Mouse (Mus musculus): Measurements from ENCODE around the gene Olfr611.
"Not testable (repeated sequence)": the region's sequence is repeated elsewhere in the genome, so short reads cannot be mapped to it uniquely, and the experiment has no call there.

The Olfr611 gene

GRCm38 (mm10) chr7:103520746-103521145, at the start of gene Olfr611:
Gene Olfr611, minus strand, starts transcription at chr7:103520846.
- DNase-seq (ENCODE audit: low spot score), result not testable (repeated sequence)

DNA sequence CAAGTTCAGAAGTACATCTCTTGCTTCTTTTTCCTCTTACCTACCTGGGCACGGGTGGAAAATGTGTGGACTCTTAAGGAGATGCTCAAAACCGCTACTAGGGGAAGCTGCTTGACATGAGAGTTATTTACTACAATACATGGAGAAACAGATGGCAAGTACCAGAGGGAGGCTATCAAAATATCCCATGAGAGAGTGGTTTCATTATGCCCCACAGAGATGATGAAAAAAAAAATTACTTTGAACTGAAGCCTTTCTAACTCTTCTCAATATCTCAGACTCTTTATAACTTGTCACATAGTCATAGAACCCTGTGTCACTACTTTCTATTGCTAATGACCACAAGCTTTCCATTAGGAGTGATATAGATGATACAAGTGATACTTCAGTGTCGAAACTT, 48.4 kb upstream of the Olfr611 start, which contains the start of gene Olfr616:
TSS of gene Olfr616 (minus strand) at position 101 of the 400 bp plus-strand sequence.
- no peak for DNase-seq (ENCODE audit: low spot score)

- no peak for DNase-seq (ENCODE audit: low spot score)
These were observed 35.1 kb upstream of the Olfr611 start, which contains the start of gene Olfr615 for GRCm38 (mm10) chr7:103555779-103556178. Gene Olfr615, plus strand, starts transcription at chr7:103556079.

GRCm38 (mm10) chr7:103547774-103548173, 27.1 kb upstream of the Olfr611 start, which contains the start of gene Olfr613:
Gene Olfr613, plus strand, starts transcription at chr7:103548074.
- DNase-seq (ENCODE audit: low spot score), result no peak

DNA sequence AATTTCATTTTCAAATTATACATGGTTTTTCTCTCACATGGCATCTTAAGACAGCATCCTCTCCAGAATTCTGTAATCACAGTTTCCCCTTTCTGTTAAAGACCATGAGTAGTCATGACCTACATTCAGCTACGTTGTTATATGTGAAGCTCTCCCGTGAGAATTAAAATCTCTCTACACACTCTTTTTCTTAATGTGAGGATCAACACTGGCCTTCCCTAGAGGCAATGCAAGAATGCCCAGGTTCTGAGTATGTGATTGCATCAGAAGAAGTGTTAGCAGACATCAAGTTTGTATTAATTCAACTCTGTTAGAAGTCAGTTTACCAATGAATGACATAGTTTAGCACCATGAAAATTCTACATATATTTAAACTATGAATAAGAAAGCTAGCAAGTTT, 22.0 kb upstream of the Olfr611 start, which contains the start of gene Olfr612:
TSS of gene Olfr612 (minus strand) at position 101 of the 400 bp plus-strand sequence.
- DNase-seq (ENCODE audit: low spot score), result not testable (repeated sequence)

DNA sequence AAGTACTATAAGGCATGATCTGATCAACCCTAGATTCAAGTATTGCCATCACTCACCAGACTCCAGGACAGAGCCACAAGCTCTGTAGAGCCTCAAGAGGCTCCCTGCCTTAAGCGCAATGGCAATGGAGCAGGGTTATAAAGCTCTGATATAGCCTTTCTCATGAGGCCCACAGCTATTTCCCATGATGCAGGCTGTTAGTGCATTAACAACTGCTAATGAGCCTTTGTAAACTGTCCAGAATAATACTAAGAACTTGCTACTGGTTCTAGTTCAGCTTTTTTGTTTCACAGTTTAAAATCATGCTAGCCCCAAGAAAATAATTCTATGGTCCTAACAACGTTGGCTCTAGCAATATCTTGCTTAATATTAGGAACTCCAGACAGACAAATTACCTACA, 8.6 kb downstream of the Olfr611 start, which contains the start of gene Olfr610:
TSS of gene Olfr610 (minus strand) at position 101 of the 400 bp plus-strand sequence.
- DNase-seq (ENCODE audit: low spot score), result no peak

GRCm38 (mm10) chr7:103497962-103498361, 22.7 kb downstream of the Olfr611 start, which contains the start of gene Olfr609:
Gene Olfr609, minus strand, starts transcription at chr7:103498062.
- DNase-seq (ENCODE audit: low spot score), result no peak

DNA sequence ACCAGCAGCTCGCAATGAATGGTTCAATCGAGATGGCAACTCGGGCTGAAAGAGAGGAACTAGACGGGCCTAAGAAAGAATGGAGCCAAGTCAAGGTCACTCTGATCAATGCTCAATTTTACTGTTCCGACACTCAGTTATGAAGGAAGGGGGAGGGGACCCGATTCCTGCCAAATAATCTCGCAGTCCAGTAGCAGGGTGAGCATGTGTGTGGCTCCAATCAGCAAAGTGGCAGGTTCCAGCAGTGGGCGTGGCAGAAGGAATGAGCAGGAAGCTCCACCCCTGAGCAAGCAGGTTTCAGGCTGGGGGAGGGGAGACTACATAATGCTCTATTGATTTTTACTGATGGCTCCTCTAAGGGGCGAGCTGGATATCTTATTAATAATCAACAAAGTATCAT, 43.5 kb downstream of the Olfr611 start:
- not testable (repeated sequence) for DNase-seq (ENCODE audit: low spot score)

- no peak for DNase-seq (ENCODE audit: low spot score)
These were observed 51.1 kb downstream of the Olfr611 start, which contains the start of gene Olfr608 for GRCm38 (mm10) chr7:103469577-103469976. Gene Olfr608, plus strand, starts transcription at chr7:103469877.
